Mouse (Mus musculus) effector memory CD4-positive, alpha-beta T cell, adult 5 months (primary cell): ENCODE results near the gene Gsk3a. TPM values are rescaled to one million over a fixed set of nuclear protein-coding genes. Genes with fewer than 3 reads are reported as not detected.

Source experiments
- polyA plus RNA-seq: library from polyadenylated mRNA; unstranded; fragments of 100-300 nt; shearing (Covaris generic); gene quantifications from one replicate; pipeline ENCODE4 v1.2.1, GENCODE M21; 2017

The Gsk3a gene
- polyA plus RNA-seq: 88.4 TPM

DNA sequence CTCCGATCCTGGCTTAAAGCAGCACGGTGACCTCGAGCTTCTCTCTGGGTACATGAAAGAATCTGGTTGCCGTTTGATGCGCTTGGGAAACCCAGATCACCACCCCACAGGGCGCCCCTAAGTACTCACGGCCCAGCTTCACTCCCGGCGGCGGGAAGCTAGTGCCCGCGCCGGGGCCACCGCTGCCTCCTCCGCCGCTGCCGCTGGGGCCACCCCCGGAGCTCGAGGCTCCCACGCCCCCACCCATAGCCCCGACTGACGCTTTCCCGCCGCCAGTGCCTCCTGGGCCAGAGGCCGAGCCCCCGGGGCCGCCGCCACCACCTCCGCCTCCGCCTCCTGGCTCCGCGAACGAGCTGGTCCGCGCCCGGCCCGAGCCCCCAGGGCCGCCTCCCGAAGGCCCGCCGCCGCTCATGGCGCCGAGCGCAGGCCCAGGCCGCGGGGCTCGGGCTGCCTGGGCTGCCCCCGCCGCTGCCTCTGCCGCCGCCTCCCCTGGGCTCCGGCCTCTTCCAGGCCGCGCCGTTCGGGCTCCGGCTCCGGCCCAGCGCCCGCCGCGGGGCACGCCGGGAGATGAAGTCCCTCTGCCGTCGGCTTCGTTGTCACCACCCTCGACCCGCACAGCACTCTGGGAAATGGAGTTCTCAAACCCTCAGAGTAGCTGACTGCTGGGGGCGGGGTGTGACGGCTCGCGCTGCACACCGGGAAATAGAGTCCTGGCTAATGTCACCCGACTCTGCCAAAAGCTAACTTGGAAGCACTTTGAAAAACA, at the start of gene Gsk3a:
Gene Gsk3a, minus strand, starts transcription at position 603 of the 766 bp plus-strand sequence.

DNA sequence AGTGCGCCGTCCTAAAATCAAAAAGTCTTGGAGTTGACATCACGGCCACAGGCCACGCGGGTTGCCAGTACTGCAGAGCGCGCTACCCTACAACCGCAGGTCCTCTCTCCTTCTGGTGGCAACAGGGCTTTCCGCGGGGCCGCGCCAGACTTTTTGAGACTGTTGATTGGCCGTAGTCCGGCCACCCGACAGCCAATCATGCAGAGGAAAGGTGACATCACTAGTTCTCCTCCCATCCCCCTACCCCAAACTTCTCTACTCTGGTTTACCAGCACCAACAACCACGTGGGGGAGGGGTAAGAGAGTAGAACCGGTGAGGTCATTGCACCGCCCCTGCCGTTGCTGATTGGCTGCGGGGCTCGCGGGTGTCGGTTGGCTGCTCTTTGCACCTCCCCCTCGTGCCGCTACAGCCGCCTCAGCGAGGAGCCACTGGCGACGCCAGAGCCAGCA, 29.7 kb upstream of the Gsk3a start, which contains the start of gene Cic:
Gene Cic, plus strand, starts transcription at position 404 of the 450 bp plus-strand sequence.

DNA sequence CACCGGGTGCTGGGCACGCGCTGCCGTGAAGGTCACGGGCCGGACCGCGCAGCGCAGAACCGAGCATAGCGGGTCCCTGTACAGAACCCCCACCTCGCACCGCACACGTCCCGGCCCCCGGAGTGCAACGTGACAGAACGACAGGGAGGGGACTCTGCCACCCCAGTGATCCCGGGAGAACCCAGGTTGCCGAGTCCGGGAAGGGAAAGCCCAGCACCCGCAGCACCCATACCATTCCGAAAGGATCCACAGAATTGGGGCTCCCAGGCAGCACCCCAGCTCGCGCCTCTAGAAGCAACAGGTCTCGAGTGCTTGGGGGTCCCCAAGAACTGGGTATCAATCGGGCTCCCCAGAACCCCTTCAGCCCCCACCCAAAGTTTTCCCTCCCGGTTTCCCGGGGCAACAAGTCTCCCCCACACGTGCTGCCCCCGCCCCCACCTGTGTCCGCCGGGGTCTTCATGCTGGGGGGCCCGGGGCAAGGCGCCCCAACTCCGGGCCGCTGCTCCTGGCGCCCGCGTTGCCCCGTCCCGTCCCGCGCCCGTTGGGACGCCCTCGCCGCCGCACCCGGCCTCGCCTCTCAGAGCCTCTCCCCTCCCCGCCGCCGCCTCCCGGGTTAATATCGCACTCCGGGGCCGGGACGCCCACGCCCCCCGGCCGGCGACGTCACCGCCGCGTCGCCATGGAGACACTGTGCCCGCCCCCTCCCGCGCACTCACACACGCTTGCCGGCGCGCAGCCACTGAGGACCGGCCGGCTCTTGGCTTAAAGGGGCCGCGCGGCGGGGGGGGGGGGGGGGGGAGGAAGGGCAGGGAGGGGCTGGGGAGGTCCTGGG, 12.7 kb upstream of the Gsk3a start, which contains the start of gene Erf:
Gene Erf, minus strand, starts transcription at position 621 of the 832 bp plus-strand sequence.

DNA sequence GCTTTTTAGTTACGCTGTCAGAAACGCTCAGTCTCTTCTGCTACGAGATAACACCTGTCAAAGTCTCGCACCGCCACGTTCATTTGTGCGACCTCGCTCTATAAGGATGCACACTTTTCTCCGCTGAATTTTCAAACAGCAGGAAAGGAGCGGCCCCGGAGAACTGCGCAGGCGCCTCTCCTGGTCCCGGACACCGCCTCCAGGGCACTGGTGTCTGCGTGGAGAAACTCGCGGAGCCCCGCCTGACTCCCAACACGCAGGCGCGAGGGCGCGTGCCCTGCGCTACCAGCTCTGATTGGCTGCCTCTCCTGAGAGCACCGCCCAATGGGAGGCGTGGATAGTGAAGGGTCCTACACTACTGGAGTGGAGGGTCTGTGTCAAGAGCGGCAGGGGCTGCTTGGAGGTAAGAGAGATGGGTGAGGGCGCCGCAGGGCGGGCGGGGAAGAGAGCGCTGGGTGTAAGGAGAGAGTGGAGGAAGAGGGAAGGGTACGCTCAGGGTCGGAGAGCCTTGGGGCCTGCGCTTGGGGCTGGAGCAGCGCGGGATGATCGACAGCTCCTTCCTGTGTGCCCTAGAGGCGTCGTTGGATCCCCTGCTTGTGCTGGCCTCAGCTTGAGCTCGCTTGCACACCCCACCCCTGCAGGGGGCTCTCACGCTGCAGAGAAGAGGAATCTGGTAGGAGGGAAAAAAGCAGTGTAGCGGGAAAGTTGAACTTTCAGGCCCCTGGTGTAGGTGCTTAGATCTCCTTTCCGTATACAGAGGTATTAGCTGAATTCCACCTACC, 16.4 kb downstream of the Gsk3a start, which contains the start of gene Zfp526:
Gene Zfp526, plus strand, starts transcription at position 324 of the 782 bp plus-strand sequence.

DNA sequence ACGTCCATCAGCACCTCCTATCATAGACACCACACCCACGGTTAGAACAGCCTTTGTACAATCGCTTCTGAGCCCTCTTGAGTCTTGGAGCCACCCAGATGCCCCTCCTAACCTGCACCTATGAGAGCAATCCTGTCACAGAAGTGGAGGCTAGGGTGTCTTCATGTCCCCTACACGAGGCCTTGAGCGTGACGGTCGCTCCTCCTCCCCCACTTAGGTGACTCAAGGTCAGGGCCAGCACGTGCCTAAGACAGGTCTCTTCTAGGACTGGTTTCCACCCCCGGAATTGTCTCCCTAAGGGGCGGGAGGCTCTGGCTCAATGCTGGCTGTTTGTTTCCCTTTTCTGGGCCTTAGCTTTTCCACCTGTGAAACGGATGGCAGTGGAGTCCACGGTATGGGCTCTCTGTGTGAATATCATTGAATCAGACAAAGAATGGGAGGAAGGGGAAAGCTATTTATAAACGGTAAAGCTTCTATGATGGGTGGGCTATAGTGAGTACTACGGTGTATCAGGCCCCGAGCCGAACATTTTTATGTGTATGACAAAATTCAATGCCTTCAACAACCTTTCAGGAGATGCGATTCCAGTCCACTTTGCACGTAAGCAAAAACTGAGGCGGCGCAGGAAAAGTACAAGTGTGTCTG, 17.1 kb downstream of the Gsk3a start, which contains the start of gene Dedd2:
Gene Dedd2, minus strand, starts transcription at position 159 of the 645 bp plus-strand sequence.

DNA sequence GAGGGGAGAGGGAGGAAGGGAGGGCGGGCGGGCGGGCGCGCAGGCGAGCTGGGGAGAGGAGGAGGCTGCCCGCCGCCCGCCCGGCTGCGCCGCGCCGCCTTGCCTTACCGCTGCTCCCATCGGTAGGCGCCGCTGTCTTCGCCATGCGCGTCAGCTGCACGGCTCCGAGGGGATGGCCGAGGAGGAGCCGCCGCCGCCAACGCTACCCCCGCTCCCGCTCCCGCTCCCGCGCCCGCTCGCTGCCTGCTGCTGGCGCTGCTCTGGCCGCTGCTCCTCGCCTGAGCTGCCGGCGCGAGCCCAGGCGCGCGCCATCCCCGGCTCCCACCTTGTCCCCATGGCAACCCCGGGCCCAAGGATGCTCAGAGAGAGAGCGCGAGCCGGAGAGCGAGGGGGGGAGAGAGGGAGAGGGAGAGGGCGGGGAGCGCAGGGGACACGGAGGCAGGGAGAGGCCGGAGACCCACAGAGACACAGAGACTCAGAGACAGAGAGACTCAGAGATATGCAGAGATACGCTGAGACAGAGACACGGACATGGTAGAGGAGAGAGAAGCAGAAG, 58.0 kb downstream of the Gsk3a start, which contains the start of gene Pou2f2:
Gene Pou2f2, minus strand, starts transcription at position 121 of the 556 bp plus-strand sequence.

Other genes with a start within 250 kb of the Gsk3a start
- 21.3 TPM for gene Atp1a3, start 231.9 kb downstream of the Gsk3a start, polyA plus RNA-seq
- gene Grik5, start 165.5 kb downstream of the Gsk3a start, polyA plus RNA-seq: 2.6 TPM
- gene Zfp574, start 165.3 kb downstream of the Gsk3a start, polyA plus RNA-seq: 27.5 TPM
- gene Pou2f2, start 58.1 kb downstream of the Gsk3a start, polyA plus RNA-seq: 62.9 TPM
- gene Dedd2, start 17.2 kb downstream of the Gsk3a start, polyA plus RNA-seq: 118 TPM
- gene Zfp526, start 16.4 kb downstream of the Gsk3a start, polyA plus RNA-seq: 1.9 TPM
- gene Erf, start 12.9 kb upstream of the Gsk3a start, polyA plus RNA-seq: 4.5 TPM
- gene Cic, start 29.9 kb upstream of the Gsk3a start, polyA plus RNA-seq: 38.1 TPM
- gene Pafah1b3, start 60.1 kb upstream of the Gsk3a start, polyA plus RNA-seq: 20.5 TPM
- gene Prr19, start 63.6 kb upstream of the Gsk3a start, polyA plus RNA-seq: not detected
- not detected for gene Tmem145, start 68.3 kb upstream of the Gsk3a start, polyA plus RNA-seq
- 0.25 TPM for gene Megf8, start 79.3 kb upstream of the Gsk3a start, polyA plus RNA-seq
- gene Cnfn, start 131.9 kb upstream of the Gsk3a start, polyA plus RNA-seq: not detected
- 6.0 TPM for gene Lipe, start 160.9 kb upstream of the Gsk3a start, polyA plus RNA-seq
- not detected for gene Cxcl17, start 175.0 kb upstream of the Gsk3a start, polyA plus RNA-seq
- 0.11 TPM for gene Ceacam1, start 239.8 kb upstream of the Gsk3a start, polyA plus RNA-seq